Mouse (Mus musculus) c-Kit-positive CD71-negative TER-119-negative erythroid progenitor cells, embryonic 14.5 days (primary cell): ENCODE measurements around the gene Hk1.

Source experiments
- DNase-seq: peaks from one replicate; pipeline ENCODE4 v3.0.0-alpha.2; 2013; ENCODE audit warnings: low read depth

Hk1 gene

DNA sequence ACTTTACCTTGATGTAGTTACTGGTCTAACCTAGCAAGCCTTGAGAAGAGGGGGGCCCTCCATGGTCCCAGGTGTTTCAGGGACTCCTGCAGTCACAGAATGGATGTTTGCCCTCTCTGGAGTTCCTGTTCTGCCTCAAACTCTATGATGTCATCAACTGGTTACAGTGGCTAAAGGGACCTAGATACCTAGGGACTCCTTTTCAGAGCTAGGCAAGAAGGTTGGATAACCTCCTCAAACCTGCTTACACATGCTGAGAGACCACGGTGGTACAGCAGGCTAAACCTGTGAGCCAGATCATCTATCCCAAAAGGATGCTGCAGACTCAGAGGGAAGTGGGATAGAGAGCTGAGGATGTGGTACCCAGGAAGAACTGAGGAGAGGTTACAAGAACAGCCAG lies at the start of gene Hk1:
Gene Hk1 (minus strand): TSS at position 101 of the 400 bp plus-strand sequence.
- no peak for DNase-seq

DNA sequence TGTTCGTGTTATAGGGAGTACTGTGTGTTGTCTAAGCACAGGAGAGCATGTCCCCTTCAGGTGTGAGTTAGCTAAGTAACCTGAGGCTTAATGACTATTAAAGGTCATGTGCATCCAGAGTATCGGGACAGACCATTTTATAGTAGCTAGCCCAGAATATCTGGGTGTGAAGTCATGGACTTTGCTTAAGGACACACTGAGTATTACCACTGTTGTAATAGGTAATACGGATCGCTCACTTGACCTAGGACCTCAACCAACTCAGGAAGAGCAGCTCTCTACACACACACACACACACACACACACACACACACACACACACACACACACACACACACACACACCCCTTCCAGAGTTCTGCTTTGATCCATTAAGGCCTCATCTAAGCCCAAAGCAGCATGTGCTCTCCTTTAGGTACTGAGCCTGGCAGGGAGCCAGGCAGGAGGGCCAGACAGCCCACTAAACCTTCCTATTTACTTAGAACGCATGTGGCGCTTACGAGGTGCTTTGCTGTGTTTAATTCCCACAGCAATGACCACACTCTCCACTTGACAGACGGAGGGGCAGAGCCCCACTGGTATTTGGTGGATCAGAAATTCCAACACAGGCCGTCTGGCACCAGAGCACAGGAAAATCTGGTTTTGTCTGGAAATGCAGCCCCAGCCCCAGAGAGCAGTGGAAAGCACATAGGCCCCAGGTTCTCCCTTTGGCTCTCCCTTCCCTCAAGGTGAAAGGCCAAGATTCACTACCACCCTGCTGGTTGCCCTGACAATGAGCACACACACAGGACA lies 45.6 kb upstream of the Hk1 start:
- DNase-seq, result no peak

DNA sequence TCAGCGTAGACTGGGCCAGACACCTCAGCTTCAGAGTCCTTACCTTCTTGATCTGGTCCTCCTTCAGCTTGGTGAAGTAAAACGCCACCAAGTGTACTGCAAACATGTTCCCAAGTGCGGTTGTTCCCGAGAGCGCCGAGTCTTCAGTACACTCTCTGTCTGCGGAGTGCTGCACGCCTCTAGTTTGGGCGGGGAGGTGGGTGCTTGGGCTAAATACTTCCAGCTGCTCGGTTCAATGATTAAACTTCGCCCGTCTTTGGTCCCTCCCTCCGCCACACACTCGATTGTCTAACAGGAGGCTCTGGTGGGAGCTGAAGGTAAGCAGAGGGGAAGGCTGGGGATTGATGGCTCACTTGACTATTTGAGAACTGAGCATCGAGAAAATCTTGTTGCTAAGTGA lies 42.5 kb upstream of the Hk1 start, which contains the start of gene Hkdc1:
Gene Hkdc1 (minus strand): TSS at position 237 of the 400 bp plus-strand sequence.
- DNase-seq, result no peak

DNA sequence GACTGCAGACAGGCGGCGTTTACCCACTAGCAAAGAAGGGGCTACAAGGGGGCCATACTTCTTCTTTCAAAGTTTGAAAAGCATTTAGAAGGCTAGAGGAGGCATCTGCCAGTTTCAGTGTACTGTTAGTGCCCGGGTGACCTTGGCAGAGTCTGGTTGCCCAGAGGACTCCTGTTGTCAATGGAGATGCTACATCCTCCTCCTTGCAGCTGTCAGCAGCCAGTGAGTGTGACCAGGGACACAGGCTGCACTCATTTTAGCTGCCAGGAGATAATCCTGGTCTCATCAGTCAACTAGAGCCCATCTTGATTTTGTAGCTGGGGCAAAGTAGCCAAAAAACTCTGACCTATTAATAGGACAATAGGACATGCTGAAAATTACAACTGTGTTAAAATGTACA lies 41.4 kb upstream of the Hk1 start:
- DNase-seq, result no peak

DNA sequence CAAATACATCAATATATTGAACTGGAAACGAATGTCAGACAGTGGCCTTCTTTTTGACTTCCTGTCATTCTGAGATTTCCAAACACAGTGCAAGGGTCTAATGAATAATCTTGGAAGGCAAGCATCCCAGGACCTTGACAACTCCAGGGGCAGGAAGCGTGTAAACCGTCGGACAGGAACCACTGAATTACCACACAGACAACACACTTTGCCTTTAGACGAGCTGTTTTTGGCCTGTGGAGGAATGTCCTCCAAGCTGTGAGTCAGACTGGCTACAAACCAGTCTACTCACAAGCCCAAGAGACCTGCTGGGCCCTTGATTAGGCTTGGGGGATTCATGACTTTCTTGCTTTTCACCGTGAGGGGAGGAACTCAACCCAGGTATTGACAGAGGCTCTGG lies 40.7 kb upstream of the Hk1 start:
- no peak for DNase-seq

DNA sequence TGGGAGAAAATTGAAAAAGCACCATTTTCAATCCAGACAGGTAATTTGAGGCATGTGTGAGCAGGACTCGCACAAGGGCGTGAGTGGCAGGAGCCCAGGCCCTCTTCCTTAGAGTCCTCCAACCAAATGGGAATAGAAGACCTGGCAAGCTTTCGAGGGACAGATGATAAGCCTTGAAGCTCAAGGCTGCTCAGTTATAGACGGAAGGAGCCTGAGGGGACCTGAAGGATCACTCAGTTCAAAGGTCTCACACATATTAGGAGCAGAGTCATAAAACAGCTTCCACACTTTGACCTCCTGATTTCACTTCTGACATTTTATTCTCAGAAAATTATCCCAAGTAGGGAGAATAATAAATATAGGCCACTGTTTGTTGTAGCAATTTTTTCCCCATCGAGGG lies 39.7 kb upstream of the Hk1 start:
- DNase-seq, result no peak

DNA sequence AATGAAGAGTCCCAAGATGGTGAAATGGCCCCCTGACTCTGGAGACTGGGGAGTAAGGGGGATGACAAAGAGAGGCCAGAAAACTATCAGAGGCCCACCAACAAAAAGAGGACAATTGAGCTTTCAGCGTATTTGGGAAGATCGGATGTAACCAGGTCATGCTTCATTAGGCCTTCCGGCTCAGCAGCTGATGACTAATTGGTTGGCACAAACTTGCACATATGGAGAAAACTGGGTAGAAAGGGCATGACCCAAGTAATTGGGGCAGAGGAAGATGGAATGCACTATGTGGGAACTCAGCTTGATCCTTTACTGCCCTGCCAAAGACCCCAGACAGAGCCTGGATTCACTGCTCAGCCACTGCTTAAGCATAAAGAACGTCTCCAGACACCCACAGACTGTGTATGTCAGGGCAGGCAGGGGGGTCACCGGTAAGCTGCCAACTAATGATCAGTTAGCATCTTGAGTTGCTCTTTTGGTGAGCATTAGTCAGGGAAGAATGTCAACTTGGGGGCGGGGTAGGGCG lies 39.2 kb upstream of the Hk1 start:
- DNase-seq, result no peak

DNA sequence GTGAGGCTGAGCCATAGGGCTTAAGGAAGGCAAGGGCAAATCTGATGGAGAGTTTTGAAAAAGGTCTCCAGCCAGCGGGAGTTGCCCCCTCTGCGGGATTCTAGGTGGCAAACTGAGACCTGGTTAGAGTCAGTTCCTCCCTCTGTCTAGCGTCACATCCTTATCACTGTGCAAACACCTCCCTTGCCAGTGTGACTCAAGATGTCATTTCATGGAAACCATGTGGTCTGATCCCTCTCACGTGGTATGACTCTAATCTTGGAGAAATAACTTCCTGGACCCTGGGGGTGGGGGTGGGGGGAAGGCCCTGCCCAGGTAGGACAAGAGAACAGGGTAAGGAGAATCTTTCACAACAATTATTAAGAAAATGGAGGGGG lies 33.9 kb upstream of the Hk1 start:
- no peak for DNase-seq

DNA sequence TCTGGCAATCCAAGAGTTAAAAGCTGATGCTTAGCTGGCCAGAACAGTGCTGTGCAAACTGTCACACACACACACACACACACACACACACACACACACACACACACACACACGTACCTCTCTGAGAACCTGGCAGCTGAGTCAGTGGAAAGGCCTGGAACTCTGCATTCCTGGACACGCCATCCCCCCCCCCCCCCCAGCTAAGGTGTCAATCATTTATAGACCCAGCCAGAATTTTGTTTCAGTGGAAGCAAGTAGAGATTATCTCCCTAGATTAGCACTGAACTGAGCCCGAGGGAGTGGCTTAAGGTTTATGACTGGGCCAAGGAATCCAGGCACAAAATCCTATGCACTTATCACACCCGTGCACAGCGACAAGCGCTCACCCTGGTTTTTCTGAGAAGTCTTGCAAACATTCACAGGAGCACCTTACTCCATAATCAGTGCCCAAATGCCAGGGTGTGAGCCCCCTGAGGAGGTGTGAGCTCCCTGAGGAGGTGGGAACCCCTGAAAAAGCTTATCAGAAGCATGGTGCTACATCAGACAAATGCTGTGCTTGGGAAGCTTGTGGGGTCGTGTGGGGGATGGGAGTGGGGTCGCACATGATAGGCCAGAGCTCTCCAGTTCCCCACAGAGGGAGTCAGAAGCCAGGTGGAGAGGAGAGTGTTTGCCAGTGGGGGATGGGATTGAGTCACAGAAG lies 33.3 kb upstream of the Hk1 start:
- DNase-seq, result peak; percentile 23

DNA sequence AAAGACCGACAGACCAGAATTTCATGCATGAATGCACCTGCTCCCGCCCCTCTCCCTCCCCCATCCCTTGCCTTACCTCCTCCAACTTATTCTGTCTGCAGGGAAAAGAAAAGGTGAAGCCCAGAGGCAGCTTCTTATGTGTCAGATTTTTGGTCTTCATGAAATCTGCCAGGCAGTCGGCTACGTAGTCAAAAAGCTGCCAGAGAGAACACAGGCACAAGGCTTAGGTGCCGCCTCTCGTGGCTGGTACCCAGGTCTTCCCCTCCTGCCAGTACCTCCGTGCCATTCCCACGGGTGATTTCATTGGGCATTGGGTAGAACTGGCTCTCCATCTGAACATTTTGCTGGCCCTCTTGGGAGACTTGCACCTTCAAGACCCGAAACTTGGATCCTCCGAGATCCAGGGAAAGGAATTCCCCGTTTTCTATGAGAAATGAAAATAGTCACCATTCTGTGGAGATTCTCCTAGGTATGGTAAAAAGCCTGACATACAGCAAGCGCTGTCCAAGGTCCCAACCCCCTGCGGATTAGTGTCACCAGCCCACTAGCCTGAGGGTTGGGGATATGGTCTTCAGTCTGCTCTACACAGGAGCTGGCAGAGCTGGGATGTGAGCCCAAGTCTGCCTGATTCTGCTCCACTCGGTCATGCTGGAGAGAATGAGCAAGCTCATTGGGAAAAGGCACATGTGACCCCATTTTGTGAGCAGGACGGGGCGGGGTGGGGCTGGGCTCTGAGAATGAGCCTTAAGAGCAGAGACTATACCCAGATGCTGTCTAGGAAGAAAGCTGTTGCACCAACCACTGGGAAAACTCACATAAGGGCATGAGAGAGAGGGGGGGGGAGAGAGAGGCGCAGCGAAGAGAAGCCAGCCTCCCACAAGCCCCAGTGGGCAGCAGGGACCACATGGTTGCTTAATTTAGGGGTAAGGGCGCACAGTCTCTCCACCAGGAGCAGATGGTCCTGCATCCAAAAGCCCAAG lies 32.0 kb upstream of the Hk1 start:
- DNase-seq, result no peak

DNA sequence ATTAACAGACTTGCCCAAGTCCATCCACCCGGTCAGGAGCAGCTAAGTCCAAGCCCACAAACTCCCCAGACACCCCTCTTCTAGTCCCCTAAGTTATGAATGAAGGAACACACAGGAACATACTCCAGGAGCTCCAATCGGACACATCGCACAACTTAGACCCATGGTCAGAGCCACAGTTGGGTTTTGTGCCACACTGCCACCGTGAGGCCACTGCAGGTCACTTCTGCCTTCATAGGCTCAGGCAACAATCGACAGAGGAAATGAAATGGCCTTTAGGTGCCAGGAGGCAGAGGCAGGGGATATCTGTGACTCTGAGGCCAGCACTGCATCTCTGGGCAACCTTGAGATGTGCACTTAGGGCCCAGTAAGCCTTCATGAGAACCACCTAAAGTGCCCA lies 31.2 kb upstream of the Hk1 start:
- DNase-seq, result peak; percentile 50

DNA sequence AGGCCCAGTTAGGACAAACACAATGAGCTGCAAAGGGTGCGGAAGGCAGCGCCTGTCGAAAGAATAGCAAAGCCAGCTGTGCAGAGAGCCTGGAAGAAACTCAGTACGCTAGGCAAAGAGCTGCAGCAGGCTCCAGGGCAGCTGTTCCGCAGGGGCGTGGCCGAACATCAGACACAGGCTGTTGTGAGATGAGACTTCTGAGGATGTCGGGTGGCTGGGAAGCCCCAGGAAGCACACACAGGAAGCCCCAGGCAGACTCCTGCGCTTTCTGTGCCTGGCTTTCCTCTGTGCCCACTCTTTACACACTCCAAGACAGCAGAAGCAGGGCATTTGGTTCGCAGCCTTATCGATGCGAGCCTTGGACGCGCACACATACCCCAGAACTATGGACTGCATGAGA lies 25.2 kb upstream of the Hk1 start:
- no peak for DNase-seq

DNA sequence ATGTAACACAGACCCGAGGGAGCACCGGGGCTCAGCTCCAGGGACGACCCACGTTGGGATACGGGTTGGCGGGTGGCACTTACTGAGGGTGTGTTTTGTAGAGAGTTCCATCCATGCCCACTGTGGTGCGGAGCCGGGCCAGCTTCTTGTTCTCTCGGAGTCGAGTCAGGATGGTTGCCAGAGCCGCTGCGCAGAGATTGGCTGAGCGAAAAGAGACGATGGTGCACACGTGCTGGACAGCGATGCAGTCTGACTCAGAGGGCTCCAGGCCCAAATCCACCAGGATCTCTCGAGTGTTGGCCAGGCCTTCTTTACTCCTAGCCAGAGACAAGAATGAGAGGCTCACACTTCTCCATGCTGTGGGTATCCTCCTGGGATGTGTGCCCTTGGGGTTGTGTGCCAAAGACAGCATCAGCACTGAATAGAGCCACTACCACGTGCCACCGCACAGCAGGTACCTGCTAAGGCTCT lies 22.0 kb upstream of the Hk1 start:
- no peak for DNase-seq

DNA sequence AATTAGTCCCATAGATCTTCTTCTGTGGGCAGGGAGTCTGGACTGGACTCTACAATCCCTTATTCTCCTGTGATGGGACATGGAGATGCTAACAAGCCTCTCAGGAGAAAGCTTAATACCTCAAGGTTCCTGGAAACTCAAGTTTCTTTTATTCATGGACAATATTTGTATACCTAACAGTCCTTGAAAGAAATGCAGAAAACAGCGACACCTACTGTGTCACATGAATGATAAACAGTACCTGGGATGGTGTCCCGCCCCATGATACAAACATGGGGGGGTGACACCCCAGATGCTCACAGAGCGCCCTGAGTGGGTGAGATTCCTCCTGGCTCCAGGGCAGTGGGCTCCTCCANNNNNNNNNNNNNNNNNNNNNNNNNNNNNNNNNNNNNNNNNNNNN lies 3.3 kb upstream of the Hk1 start:
- no peak for DNase-seq

DNA sequence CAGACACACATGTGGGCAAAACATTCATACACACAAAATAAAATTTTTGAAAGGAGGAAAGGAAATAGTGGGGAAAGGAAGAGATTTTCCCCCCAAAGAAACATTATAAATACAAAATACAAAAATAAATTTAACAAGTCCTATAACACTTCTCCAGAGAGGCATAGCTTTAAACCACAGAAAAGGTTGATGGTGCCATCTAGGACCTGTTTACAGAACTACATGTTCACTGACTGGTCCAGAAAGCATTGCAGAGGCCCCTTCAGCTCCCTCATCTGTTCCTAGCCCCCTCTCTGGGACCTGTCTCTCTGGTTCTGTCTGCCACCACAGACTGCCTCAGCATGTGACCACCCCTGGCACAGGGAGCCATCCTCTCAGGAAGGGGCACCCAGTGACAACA lies 1.2 kb upstream of the Hk1 start:
- no peak for DNase-seq

DNA sequence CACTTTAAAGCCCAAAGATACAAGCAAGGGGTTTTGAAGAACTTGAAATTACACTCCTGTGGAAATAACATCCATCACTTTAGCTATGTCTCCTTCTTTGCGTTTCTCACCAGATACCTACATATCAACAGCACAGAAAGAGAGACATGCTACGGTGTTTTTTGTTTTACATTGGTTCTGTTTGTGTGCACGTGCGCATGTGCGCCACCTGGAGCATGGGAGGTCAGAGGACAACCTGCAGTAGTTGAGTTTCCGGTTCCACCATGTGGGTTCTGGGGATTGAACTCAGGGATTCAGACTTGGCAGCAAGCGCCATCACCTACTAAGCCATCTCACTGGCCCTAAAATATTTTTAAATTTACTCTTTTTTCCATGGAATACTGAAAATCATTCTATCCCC lies 20.9 kb downstream of the Hk1 start:
- no peak for DNase-seq

DNA sequence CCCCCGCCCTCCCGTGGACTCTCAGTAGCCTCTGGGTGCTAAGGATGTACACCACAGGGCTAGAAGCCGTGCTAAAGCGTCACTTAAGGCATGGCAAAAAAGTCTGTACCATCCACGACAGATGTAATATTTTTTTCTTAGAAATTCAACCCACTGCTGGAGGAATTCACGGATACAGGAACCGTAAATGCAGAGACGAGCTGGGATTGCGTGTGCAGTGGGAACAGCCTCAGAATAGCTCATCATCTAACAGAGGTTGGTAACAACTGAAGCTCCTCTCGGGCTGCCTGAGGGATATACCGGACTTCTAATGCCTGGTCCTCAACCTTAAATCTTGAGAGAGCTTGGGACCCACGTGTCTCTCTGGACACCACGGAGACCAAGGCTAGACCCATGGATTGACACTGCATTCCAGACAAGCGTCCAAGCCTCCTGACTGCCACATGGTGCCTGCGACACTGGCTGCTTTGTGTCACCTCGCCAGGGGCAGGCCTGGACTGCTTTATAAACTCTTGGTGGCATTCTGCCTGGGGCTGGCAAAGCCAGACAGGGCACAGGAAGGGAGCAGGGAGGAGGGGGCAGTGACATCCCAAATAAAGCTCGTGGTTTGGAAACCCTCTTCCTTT lies 23.5 kb downstream of the Hk1 start:
- no peak for DNase-seq

DNA sequence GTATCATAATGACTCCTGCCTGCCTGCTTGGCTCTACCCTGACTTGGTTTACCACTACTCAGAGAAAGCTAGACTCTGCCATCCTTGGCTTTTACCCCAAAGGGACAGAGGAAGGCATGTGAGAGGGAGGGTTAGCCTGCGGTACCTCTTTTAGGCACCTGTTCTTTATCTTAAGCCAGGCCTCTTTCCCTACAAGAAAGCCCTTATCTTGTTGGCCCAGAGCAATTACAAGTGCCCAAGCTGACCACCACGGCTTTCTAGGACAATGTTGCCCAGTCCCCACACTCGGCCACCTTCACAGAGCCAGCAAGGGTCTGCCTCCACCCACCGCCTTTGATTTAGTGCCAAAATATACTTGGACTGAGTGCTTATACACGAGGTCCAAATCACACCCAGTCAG lies 34.6 kb downstream of the Hk1 start:
- DNase-seq, result no peak

DNA sequence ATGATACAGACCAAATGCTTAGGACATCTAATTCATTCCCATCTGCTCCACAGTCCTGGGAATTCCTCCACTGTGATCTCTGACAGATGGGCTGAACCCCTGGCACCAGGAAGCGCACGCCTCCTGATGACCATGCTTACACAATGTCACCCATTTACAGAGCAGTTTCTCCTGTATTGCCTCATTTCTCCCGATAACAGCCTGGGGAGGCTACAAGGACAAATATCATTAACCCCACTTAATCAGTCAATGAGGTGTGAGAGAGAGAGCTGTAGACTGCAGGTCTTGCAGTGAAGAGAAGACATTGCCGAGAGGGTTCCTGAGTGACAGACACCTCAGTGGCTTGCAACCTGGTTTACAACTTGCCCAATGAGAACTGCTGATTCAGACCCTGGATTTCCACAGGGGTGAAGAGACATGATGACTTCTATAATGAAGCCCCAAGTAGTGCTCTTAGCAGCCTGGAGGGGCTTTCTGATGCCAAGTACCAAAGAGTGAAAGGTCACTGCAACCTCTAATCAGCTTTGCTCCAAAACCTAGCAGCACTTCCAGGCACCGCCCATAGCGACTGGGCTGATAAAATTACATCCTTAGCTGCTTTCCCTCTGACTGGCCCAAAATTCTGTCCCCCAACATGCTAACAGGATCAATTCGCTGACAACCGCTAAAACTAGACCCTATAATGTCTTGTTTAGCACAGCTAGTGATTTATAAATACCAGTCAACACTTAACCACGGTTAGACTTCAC lies 35.5 kb downstream of the Hk1 start:
- DNase-seq, result no peak

DNA sequence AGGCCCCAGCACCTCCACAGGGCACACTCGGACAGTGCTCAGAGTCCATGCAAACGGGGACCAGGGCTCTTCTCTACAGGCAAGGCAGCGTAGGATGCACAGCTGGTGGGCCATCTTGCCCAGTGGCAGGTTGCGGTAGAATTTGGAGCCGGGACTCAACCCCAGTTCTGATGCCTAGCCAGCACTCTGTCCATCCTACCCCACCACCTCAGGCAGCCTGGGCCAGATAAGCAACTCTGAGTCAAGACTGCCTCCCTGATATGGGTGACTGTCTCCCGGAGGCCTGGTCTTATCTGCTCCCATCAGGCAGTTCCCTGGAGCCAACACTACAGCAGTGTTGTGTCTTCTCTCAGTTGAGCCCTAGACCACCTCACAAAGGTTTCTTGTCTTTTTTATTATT lies 37.2 kb downstream of the Hk1 start:
- DNase-seq, result no peak

DNA sequence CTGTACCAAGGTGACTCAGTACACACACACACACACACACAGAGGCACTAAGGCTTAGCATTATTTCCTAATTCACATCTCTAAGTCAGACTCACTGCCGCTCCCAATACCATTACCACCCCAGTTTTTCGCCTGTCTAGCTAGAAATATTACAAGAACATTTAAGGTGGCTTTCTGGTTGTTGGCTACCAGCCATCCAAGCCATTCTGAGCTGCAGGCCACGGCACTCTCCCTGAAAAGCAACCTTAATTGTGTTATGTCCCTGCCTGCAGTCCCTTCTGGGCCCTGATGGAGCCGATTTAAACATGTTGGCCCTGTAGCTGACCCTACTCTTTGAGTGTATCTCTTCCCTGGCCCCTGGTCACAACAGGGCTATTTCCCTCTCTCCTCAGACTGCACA lies 37.8 kb downstream of the Hk1 start:
- DNase-seq, result no peak
